Mouse (Mus musculus) heart, postnatal 14 days (tissue): Measurements from ENCODE around the gene Ldb2. TPM values are rescaled to one million over a fixed set of nuclear protein-coding genes. Genes with fewer than 3 reads are reported as not detected.

Experiments used
- DNase-seq, 2 experiments: peaks; one replicate each; pipeline ENCODE4 v3.0.0; 2021 to 2022
- intact Hi-C: fragments of 180-260 bp; cut with DNase I; formaldehyde crosslinking; loops from one replicate; pipeline ENCODE4 v1.15.1; 2025
- long read RNA-seq, 2 experiments: library from polyadenylated mRNA; stranded (forward); transcript quantifications; one replicate each; pipeline ENCODE4 v2.0.0; 2021
- total RNA-seq, 2 experiments: library from RNA; stranded (reverse); gene quantifications; 2 replicates each; pipeline ENCODE4 v1.2.3; 2021

The Ldb2 gene
- total RNA-seq: 10 to 100 TPM; 12.7 to 14.4 TPM
- long read RNA-seq, experiment 1, partial matches to known transcripts: 1 of 13 reads
- long read RNA-seq, experiment 1, other reads (novel, unspliced or antisense): 6 of 13 reads
- long read RNA-seq, experiment 2, partial matches to known transcripts: 0 of 8 reads
- long read RNA-seq, experiment 2, other reads (novel, unspliced or antisense): 6 of 8 reads

- DNase-seq: peak; percentile 56 to 61
- intact Hi-C loops: loop anchor here (5.0 kb wide), 1 partner anchor 87 kb away; no protein-coding TSS in a partner anchor
Observed at GRCm38 (mm10) chr5:44799053-44799860, at the start of gene Ldb2. Gene Ldb2 (minus strand): TSS chr5:44799680.

- intact Hi-C loops: loop anchor here (5.0 to 10.0 kb wide), 4 partner anchors 236 to 574 kb away; no protein-coding TSS in a partner anchor
- DNase-seq: peak; percentile 44 to 49
Observed at GRCm38 (mm10) chr5:44831287-44831686, 31.8 kb upstream of the Ldb2 start.

- DNase-seq: no peak
- intact Hi-C loops: no loop called here
Observed at GRCm38 (mm10) chr5:44815506-44815905, 16.0 kb upstream of the Ldb2 start.

GRCm38 (mm10) chr5:44805960-44806359 is 6.5 kb upstream of the Ldb2 start:
- intact Hi-C loops: no loop called here
- DNase-seq: no peak

GRCm38 (mm10) chr5:44801100-44801499 is 1.6 kb upstream of the Ldb2 start:
- intact Hi-C loops: no loop called here
- no peak for DNase-seq

- intact Hi-C loops: loop anchor here (5.0 kb wide), 1 partner anchor 88 kb away; no protein-coding TSS in a partner anchor
Observed at GRCm38 (mm10) chr5:44799861-44800260, 381 bp upstream of the Ldb2 start.

GRCm38 (mm10) chr5:44798493-44798892 is 987 bp downstream of the Ldb2 start:
- intact Hi-C loops: loop anchor here (5.0 kb wide), 1 partner anchor 86 kb away; no protein-coding TSS in a partner anchor
- no peak for DNase-seq

More at GRCm38 (mm10) chr5:44799861-44800260, 381 bp upstream of the Ldb2 start:
- DNase-seq: no peak

GRCm38 (mm10) chr5:44798056-44798455 is 1.4 kb downstream of the Ldb2 start:
- intact Hi-C loops: loop anchor here (5.0 kb wide), 1 partner anchor 86 kb away; no protein-coding TSS in a partner anchor
- no peak for DNase-seq

GRCm38 (mm10) chr5:44784591-44784990 is 14.9 kb downstream of the Ldb2 start:
- intact Hi-C loops: no loop called here
- no peak for DNase-seq

- DNase-seq: no peak
Observed at GRCm38 (mm10) chr5:44779340-44779739, 20.1 kb downstream of the Ldb2 start.

GRCm38 (mm10) chr5:44768472-44768871 is 31.0 kb downstream of the Ldb2 start:
- peak in 1 of 2 experiments; percentile 17 for DNase-seq
- intact Hi-C loops: loop anchor here (5.0 kb wide), 1 partner anchor 56 kb away; no protein-coding TSS in a partner anchor

More at GRCm38 (mm10) chr5:44779340-44779739, 20.1 kb downstream of the Ldb2 start:
- intact Hi-C loops: no loop called here

- intact Hi-C loops: loop anchor here (5.0 kb wide), 1 partner anchor 53 kb away; no protein-coding TSS in a partner anchor
- peak; percentile 17 to 19 for DNase-seq
Observed at GRCm38 (mm10) chr5:44764911-44765310, 34.6 kb downstream of the Ldb2 start.

- intact Hi-C loops: no loop called here
- DNase-seq: no peak
Observed at GRCm38 (mm10) chr5:44759178-44759577, 40.3 kb downstream of the Ldb2 start.

- intact Hi-C loops: no loop called here
- no peak for DNase-seq
Observed at GRCm38 (mm10) chr5:44754156-44754910, 45.1 kb downstream of the Ldb2 start.

GRCm38 (mm10) chr5:44745706-44746105 is 53.8 kb downstream of the Ldb2 start:
- intact Hi-C loops: loop anchor here (10.0 kb wide), 1 partner anchor 659 kb away; no protein-coding TSS in a partner anchor
- no peak for DNase-seq

- intact Hi-C loops: no loop called here
Observed at GRCm38 (mm10) chr5:44736366-44736765, 63.1 kb downstream of the Ldb2 start.

GRCm38 (mm10) chr5:44734131-44734723 is 65.3 kb downstream of the Ldb2 start:
- intact Hi-C loops: no loop called here
- DNase-seq: no peak

More at GRCm38 (mm10) chr5:44736366-44736765, 63.1 kb downstream of the Ldb2 start:
- no peak for DNase-seq

- intact Hi-C loops: no loop called here
- DNase-seq: no peak
Observed at GRCm38 (mm10) chr5:44729646-44730310, 69.7 kb downstream of the Ldb2 start.

GRCm38 (mm10) chr5:44727995-44728394 is 71.5 kb downstream of the Ldb2 start:
- DNase-seq: no peak
- intact Hi-C loops: no loop called here
